Mouse (Mus musculus): ENCODE results near the gene Rxra. TPM values are rescaled to one million over a fixed set of nuclear protein-coding genes. Genes with fewer than 3 reads are reported as not detected.

Rxra gene
- total RNA-seq, 2 experiments from 2014 or later: 52.8 to 53.8 TPM

DNA sequence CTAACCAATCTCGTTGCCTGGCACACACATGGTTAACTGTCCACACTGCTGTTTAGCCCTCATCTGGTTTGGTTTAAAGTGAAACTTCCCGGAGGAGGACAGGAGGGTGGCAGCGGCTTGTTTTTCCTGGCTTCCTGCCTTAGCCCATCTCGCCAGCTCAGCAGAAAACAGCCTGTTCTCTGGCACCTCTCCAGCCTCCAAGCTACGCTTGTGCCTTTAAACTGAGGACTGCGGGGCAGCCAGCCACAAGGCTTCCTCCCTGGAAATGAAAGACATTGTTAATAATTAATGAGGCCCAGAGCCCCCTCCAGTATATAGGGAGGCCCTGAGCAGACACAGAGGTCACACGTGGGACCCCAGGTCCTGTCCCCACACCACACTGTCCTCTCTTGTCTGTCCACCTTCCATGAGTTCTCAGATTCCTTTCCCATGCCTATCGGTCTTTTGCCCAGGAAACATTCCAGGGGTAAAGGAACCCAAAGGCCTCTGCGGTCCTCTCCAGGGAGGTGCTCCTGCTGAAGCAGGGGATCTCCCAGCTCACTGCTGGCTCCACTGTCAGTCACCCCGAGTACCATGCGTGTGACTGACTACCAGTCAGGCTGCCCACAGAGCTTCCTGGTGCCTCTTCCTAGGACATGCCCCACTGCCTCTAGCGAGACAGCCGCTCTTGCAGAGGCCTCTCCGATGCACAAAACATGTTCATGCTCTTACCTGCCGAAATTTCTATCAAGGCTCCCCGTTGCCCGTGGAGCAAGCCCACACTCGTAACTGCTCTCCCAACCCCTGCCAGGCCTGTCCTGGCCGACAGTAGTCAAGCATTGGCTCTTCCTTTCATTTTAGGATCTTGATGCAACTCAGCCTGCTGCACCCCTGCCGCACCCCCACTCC, 82.4 kb downstream of the Rxra start:
- intact Hi-C loops (cut with DNase I): loop anchor here (2.0 kb wide), 1 partner anchor 82 kb away; the partner anchor contains the start of gene Rxra

DNA sequence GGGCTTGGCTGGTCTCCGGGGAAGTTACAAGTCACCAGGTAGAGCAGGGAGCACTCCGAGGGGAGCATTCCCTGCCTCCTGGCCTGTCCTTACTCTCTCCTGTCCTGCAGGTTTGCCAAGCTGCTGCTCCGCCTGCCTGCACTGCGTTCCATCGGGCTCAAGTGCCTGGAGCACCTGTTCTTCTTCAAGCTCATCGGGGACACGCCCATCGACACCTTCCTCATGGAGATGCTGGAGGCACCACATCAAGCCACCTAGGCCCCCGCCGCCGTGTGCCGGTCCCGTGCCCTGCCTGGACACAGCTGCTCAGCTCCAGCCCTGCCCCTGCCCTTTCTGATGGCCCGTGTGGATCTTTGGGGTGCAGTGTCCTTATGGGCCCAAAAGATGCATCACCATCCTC, 83.2 kb downstream of the Rxra start:
- no peak for DNase-seq
- intact Hi-C loops (cut with DNase I): loop anchor here (2.0 kb wide), 1 partner anchor 83 kb away; the partner anchor contains the start of gene Rxra

More for the DNA sequence above, 82.4 kb downstream of the Rxra start:
- peak; percentile 92 to 94 for DNase-seq

DNA sequence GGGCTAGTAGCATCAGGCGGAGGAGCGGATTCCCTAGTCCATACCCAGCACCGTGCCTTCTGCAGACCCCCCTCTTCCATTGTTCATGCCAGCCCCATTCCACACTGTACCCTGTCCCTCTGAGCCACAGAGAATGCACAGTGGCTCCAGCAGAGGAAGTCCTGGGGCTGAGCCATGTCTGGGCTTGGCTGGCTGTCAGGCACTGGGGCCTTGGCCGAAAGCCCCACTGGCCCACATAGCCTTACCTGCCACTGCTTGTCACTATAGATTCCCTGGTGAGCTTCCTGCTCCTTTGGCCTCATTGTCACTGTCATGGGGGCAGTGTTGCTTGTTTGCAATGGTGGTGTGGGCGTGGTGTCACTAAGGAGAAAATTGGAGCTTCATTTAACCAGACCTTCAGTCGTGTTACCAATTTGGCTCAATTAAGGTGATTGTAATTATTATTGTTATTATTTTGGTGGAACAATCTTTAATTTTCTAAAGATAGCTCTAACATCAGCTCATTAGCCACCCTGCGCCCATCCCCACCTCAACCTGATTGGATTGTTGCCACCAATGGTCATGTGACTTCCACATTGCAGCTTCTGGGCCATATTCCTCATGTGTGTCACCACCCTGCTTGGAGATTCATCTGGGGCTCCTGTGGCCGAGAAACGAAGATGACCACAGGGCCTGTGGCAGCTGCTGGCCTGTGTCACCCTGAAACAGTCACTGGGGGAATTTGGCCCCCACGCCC, 85.2 kb downstream of the Rxra start:
- DNase-seq: no peak
- intact Hi-C loops (cut with DNase I): loop anchor here (10.0 kb wide), 1 partner anchor 477 kb away; no protein-coding TSS in a partner anchor

DNA sequence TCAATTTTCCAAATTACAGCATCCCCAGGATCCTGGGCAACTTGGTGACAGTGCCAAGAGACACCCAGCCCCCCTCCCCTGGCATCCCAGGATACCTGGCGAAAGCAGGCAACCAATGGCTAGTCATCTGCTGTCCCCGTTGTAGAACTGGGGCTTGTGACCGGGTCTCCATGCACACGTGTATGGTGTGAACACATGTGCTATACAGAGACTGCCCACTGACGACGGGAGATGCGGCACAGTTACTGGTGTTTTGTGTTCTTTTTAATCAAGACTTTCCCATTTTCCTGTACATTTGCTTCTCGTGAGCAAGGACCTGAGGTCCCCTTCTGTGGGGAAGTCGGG, 85.7 kb downstream of the Rxra start:
- DNase-seq: no peak
- intact Hi-C loops (cut with DNase I): loop anchor here (1.0 to 10.0 kb wide), 2 partner anchors 63 to 477 kb away; no protein-coding TSS in a partner anchor

DNA sequence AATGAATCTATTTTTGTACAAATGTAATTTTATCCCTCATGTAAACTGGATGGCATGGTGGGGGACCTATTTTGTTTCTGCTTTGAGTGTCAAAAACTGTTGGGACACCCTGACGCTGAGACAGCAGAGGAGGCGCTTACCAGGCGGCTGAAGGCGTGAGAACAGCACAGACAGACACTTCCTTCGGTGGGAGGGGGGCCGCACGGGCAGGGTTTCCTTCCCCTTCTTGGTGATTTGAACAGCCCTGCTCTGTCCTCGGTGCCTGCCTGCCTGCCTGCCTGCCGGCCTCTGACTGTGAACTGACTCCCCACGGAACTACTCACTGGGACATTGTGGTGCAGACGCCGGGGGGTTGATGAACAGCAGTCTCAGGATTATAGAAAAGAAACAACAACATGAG, 86.3 kb downstream of the Rxra start:
- intact Hi-C loops (cut with DNase I): loop anchor here (1.0 to 10.0 kb wide), 2 partner anchors 63 to 478 kb away; no protein-coding TSS in a partner anchor
- no peak for DNase-seq

DNA sequence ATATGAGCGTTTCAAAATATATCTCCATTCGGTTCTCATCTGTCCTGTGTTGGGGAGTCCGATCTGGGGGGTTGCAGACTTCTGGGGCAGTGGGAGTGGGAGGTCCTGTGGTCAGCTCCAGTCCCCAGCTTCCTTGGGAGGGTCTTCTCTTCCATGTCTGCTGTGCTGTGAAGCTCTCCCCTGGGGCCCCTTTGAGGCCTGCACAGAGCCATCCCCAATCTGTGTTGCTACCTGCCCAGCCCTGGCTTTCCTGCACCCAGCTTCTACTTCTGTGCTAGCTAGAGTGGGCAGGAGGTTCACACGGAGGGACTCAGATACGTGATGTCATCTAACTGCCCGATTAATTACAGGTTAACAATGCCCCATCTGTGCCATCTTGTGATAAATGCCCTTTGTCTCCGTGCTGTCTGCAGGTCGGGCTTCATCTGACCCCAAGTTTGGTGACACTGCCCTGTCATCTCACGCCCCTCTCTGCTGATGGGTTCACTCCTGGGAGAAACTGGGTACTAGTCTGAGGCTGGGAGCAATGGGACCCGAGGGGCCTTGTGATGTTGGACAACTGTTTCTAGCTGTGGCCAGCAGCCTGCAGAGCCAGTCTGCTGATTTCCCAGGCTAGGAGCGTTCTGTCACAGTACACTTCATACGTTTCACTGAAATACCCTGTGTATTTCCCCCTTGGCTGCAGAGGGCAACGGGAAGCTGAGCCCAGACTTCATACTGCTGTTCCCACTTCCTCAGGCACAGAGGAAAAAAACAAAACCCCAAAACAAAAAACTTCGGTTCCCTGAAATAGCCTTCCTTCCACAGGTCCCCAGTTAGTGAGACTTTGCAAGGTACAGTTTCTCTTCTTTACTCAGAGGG, 86.9 kb downstream of the Rxra start:
- intact Hi-C loops (cut with DNase I): loop anchor here (1.0 to 10.0 kb wide), 2 partner anchors 64 to 478 kb away; no protein-coding TSS in a partner anchor
- DNase-seq: no peak

DNA sequence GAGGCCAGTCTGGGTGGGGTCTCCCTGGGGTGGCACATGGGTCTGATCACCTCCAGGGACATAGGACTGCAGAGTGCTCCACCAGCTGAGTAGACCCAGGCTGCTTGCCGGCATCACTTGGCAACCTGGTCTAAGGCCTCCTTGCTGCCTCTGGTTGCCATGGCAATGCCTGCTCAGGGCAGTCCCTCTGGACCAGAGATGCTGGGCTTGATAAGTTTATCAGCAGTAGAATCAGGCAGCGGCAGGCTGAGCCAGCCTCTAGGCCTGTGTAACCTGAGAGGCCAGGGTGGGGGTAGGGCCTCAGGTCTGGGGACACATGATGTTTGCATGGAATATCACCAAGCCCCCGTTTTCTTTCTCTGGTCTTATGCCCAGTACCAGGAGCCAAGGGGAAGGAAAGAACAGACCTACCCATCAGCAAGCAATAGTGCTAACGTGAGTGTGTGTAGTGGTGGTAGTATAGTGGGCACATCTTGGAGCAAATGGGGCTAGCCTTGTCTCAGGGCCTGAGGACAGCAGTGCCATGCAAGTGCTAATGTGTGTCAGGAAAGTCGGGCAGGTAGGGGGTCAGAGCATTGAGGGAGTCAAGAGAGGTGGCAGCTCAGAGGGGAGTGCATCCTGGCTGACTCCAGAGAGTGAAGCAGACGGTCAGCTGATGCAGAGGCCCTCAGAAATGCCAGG, 88.2 kb downstream of the Rxra start:
- intact Hi-C loops (cut with DNase I): loop anchor here (10.0 kb wide), 1 partner anchor 480 kb away; no protein-coding TSS in a partner anchor
- DNase-seq: no peak

DNA sequence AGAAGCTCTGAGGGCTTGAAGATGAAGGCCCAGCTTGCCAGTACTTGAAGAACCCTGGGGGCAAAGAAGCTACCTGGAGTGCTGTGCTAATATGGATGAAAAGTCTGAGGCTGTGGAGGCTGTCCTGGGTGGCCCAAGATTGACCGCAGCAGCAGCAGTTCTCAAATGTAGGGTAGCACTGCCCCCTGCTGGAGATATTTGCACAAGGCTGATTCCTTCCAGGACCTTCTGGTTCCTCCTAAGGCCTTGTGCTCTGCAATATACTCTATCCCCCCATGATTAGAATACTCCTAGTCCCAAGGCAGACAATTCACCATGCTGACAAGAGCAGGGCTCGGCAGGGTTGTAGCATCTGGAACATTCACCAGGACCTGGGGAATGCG, 88.7 kb downstream of the Rxra start:
- peak; percentile 91 to 93 for DNase-seq

DNA sequence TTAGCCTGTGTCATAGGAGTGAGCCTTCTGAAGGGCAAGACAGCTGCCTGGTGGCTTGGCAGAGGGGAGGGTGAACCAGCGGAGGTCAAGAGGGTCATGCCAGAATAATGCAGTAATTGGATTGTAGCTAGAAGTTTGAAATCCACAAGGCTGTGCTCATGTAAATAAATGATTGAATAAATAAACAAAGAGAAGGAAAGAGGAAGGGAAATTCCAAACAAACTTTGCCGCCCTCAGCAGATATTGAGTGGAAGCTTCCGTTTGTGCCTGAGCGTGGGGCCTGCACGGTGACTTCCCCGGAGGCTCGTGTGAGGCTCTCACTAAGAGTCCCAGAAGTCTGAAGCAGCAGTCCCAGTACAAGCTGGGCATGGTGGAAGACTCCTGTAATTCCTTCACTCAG, 91.5 kb downstream of the Rxra start:
- intact Hi-C loops (cut with DNase I): loop anchor here (10.0 kb wide), 1 partner anchor 483 kb away; no protein-coding TSS in a partner anchor
- no peak for DNase-seq

More for the DNA sequence above, 88.7 kb downstream of the Rxra start:
- intact Hi-C loops (cut with DNase I): loop anchor here (1.0 to 10.0 kb wide), 2 partner anchors 213 to 480 kb away; no protein-coding TSS in a partner anchor

DNA sequence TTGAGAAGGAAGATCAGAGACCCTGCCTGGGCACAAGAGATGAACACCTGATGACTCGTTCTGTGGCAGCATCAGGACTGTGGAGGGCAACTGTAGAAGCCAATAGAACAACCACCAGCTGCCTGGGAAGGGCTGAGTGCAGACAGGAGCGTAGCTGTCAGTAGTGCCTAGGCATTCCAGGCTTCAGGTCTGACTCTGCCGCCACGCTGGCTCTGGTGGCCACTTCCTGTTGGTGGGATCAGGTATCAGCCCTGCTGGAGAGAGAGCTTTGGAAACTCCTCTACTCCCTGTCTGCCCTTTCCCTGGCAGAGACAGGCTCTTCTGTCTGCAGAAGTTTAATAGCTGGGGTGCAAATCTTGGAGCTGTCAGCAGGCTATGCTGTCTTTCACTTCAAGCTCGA, 93.5 kb downstream of the Rxra start:
- intact Hi-C loops (cut with DNase I): loop anchor here (5.0 to 10.0 kb wide), 2 partner anchors 485 to 648 kb away; no protein-coding TSS in a partner anchor
- no peak for DNase-seq

DNA sequence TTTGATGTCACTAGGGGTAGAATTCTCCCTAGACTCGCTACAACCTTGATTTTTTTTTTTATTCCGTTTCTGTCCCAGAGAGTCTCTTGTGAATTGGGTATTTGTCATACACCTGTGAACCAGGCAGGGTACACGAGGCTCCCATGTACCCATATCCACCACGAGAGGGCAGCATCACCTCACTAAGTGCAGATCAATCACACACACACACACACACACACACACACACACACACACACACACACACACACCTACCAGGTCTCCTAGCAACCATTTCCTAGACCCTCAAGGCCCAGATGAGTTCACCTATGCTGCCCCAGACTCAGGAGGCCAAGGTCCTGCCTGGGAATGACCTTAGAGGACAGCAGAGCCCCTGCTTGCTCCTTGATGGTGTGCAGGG, 94.0 kb downstream of the Rxra start:
- intact Hi-C loops (cut with DNase I): loop anchor here (5.0 kb wide), 1 partner anchor 647 kb away; no protein-coding TSS in a partner anchor
- DNase-seq: peak in 1 of 2 experiments; percentile 70

DNA sequence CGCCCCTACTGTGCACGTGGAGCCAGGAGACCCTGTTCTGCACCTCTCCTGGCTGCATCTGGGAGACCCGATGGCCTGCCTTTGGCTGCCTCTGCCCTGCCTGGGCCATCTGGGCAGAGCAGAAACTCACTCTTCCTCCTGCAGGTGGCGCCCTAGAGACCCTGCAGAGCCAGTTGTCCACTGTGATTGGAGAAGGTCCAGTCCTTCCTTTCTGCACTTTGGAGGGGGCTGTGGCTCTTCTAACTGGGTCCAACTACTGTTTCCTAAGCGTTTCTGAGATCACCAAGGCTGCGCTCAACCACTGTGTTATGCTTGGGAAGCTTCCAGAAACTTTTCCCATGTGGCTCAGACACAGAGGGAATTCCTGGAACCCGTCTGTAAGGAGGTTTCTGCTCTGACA, 95.7 kb downstream of the Rxra start:
- peak; percentile 86 to 89 for DNase-seq
- intact Hi-C loops (cut with DNase I): loop anchor here (1.0 to 5.0 kb wide), 3 partner anchors 115 to 645 kb away; no protein-coding TSS in a partner anchor

DNA sequence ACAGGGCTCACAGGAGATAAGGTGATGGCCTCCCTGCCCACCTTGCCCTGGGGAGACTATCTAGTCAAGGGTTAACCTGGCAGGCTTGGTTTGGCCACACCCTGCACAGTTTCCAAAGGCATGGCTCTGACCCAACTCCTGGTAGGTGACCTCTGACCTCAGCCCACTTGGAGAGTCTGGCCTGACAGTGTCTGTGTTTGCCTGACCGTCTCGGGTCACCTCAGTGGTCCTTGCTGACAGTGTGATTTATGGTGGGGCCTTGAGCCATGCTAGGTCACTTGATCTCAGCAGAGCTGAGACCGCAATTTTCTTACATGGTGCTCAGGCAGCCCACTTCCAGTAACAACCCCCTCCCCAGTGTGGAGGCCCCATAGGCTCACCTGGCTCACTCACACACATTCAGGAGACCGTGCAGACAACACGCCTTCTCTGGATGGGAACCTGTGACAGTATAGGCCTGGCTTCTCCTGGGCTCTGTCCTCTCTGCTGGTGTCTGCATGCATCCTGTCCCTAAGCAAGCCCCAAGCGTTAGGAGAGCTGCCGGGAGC, 96.7 kb downstream of the Rxra start:
- DNase-seq: no peak
- intact Hi-C loops (cut with DNase I): loop anchor here (1.0 to 5.0 kb wide), 2 partner anchors 114 to 644 kb away; no protein-coding TSS in a partner anchor

DNA sequence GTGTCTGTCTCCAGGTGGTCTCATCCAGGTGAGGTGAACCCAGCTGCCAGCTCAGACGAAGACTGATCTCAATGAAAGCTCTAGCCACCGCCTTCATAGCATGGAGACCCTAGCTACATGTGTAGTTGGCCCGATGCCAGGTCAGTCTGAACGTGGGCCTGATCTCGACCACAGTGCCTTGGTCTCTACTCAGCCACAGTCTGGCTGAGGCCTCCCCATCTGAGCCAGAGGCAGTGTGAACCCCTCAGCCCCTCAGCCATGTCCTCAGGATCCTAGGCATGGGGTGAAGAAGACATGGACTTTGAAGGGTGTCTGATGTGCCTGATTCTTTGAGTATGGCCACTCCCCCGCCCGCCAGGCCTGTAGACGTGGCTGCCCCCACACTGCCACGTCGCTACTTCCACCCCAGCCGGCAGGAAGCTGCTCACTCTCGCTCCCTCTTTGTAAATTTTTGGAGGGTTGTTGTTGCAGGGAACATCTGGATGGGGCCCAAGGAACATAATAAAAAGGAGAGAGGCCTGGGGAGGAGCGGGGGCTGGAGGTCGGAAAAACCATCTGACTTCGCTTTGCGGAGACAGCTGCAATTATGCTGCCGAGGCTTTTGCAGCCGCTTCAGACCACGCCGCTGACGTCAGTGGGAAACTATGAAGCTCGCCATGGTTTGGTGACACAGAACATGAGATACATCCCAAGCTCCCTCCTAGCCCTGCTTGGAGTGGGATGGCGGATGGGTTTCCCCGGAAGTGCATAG, 97.9 kb downstream of the Rxra start:
- intact Hi-C loops (cut with DNase I): loop anchor here (5.0 kb wide), 1 partner anchor 643 kb away; no protein-coding TSS in a partner anchor

DNA sequence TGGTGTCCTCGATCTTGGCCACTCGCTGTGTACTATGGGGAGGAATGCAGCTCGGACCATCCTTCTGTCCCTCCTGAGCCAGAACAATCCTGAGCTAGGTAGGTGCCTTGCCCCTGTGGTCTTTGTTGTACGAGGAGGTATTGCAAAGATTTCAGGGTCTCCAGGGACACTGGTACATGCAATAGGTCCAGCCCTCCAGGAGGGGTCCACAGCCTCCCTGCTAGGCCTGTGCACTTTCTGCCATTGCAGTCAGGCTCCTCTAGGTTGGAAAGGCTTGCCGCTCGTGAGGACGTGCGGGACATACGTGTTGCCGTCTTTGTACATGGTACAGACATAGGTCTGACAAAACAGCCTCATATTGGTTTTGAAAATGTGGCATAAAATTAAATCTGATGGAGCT, 98.8 kb downstream of the Rxra start:
- no peak for DNase-seq
- intact Hi-C loops (cut with DNase I): no loop called here

More for the DNA sequence above, 97.9 kb downstream of the Rxra start:
- DNase-seq: peak; percentile 62 to 73

DNA sequence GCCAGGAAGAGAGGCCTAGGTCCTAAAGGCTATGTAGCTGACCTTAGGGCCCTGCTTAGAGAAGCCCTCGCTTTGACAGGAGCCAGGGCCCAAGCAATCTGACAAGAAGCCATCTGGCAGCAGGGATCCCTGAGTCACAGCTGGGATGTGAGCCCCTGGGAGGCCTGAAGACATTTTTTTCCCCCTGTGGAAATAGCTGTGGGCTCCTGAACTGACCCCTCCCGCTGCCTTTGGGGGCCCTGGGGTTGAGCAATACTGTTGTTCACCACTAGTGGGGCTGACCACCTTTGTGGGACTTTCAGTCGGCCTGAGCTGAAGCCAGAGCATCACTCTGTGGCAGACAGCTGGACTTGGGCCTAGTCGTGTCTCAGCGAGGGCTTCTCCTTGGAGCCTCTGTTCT, 99.4 kb downstream of the Rxra start:
- peak in 1 of 2 experiments; percentile 52 for DNase-seq
- intact Hi-C loops (cut with DNase I): no loop called here

DNA sequence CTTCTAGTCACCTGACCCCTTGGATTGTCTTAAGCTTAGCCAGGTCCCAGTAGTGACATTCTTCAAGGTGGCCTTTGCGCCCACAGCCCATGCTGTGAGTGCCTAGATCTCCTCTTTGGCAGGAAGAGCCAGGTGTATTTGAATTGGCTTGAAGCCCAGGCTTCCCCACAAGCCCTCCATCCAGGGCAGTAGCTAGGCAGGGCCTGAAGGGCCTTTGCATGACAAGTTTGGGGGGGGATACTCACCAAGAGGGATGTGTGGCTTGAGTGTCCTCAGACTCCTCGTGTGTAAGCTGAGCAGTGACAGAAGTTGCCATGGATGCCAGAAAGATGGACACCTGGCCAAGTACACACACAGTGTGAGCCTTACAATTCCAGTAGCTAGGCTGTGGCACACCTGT, 101.5 kb downstream of the Rxra start:
- DNase-seq: no peak

DNA sequence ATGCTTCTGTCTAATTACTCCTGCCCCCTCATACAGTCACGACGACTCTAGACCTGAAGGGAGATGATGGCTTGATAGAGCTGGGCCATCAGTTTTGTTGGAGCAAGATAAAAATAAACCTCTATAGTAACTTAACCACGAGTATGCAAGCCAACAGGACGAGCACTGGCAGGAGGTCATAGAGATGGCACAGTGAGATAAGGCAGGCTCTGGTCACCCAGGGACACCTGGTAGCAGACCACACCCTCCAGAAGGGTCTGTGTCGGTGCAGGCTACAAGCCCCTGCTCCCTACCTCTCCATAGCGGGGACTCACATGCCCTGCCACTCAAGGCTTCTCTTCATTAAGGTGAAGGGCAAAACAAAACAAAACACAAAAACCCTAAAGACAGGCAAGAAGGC, 102.0 kb downstream of the Rxra start:
- no peak for DNase-seq
- intact Hi-C loops (cut with DNase I): no loop called here

More for the DNA sequence above, 101.5 kb downstream of the Rxra start:
- intact Hi-C loops (cut with DNase I): no loop called here
